Mouse (Mus musculus) CD4-positive, CD25-positive, alpha-beta regulatory T cell, adult 2 months (primary cell): ENCODE data around the gene Rasal3.

Experiments
- DNase-seq: peaks from one replicate; pipeline ENCODE4 v3.0.0-alpha.2; 2012; ENCODE audit warnings: low read depth, low spot score

The Rasal3 gene

DNA sequence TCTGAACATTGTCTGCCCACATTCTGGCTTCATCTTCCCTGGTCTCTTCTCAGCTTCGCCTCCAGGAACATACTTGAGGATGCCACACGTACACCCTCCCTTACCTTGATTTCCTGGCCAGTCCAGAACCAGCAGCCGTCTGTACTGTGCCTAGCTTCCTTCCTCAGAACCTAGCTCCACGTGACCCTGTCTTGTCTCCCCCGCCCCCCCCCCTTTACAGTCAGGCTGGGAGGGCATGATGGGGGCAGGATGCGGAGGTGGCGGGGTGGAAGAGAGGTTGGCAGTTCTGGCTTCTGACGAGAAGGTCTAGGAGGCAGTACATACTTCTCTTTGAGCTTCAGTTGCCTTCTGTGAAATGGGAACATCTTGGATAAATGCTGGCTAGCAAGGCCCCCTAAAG is at the start of gene Rasal3:
TSS of gene Rasal3 (minus strand) at position 167 of the 400 bp plus-strand sequence.
- peak; percentile 90 for DNase-seq

DNA sequence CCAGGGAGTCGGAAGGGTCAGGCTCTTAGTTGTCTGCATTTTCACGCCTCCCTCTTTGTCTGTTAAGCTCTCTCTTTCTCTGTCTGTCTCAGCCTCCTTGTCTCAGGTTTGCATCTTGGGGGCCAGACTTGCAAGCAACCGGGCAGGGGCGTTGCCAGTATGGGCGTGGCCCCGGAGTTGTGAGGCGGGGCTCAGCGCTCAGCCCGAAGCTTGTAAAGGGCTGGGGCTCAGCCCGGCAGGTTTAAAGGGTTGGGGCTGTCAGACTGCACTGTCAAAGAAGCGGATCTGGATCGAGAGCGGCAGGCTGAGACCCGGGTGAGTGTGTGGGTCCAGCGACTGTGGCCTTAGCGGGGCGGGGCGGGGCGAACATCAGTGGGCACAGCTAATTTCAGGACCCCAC is 49.1 kb upstream of the Rasal3 start, which contains the start of gene Cyp4f39:
TSS of gene Cyp4f39 (plus strand) at position 242 of the 400 bp plus-strand sequence.
- DNase-seq, result peak; percentile 49

DNA sequence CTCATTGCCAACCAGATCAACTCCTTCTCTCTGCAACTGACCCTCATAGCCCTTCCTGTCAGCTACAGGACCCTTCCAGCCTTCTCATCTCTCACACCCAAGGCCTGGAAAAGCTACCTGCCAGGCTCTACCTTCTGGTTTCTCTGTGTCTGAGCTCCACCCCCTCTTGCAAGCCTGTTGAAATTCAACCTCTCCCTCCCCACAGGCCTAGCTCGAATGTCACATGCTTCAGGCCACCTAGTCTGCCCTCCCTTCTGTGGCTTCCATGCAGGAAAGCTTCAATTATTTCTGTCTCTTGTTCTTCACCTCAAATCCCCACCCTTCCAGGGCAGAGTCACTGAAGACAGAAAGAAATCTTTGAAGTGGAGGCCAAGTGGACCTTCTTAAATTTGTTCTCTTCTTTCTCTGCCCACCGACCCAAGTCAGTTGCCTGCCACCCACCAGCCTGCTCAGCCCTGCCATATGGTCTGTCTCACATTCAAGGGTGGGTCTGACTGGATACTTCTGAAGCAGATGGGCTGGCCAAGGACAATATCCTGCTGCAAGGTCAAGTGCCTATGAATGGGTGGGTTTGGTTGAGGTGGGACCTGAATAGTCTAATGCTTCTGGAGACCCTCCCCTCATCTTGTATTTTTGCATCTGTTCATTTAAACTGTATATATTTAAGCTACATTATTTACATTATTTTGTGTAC is 47.6 kb upstream of the Rasal3 start:
- DNase-seq, result no peak

DNA sequence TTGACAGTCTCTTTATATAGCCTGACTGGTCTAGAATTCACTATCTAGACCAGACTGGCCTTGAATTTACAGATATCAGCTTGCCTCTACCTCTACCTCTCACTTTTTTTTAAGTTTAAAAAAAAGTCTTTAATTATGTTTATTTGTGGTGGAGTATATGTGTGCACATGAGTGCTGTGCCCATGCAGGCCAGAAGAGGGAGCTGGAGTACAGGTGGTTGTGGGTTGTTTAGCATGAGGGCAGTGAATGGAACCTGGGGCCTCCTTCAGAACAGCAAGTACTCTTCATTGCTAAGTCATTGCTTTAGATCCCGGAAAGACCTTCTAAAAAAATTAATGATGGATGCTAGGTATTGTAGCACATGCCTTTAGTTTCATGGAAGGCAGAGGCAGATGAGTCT is 45.7 kb upstream of the Rasal3 start:
- DNase-seq, result no peak

DNA sequence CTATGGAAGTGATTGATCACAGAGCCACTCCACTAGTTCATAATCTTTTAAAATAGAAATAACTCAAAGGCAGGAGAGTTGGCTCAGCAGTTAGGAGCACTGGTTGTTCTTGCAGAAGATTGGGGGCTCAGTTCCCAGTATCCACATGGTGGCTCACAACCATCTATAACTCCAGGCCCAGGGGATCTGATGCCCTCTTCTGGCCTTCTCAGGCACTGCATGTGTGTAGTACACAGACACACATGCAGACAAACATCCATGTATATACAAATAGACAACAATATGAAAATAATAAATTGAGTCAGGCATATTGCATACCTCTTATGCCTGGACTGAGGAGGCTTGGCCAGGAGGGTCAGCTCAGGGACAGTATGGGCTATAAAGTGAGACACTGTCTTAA is 43.8 kb upstream of the Rasal3 start:
- no peak for DNase-seq

DNA sequence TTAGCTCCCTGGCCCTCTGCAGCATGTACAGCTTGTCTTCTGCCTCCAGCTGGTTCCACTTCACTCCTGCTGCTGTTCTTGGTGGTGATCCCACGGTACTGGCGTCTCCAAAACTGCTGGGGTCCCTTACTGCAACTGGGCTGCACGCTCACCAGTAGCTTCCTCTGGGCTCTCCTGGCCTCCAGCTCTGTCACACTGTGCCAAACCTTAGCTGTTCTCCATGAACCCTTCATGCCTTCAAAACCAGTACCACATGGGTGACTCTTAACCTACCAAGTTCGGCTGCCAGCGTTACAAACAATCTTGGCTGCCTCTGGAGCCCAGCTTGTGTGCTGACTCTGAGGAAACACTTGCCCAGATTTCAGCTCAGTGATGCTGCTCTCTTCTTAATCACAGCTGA is 41.6 kb upstream of the Rasal3 start:
- no peak for DNase-seq

DNA sequence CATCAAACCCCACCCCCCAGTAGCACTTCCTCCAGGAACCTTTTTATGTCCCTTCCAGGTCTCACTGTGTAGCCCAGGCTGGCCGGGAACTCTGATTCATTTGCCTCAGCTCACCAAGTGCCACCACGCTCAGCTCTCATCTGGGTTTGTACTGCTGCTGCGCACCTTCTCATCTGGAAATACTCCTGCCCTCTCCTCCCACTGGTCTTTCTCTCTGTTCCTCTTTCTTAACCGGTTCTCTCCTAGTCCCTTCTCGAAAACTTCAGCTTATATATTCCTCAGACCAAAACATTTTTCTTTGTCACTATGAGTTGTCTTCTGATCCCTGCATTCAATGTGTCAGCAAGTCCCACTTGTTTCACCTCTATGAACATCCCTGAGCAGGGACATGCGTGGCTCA is 39.9 kb upstream of the Rasal3 start:
- no peak for DNase-seq

DNA sequence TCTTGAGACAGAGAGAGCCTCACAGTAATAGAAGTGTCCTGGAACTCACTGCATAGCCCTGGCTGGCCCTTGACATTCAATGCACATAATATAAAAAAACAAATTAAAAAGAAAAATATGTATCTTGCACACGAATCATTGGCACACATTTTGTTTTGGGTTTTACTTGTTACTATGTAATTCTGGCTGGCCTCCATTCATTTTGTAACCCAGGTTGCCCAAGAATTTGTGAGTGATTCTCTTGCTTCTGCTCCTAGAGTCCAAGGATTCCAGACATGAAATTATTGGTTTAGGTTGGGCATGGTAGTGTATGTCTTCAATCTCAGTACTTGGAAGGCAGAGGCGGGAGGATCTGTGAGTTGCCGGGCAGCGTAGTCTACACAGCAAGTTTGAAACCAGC is 33.7 kb upstream of the Rasal3 start:
- DNase-seq, result no peak

DNA sequence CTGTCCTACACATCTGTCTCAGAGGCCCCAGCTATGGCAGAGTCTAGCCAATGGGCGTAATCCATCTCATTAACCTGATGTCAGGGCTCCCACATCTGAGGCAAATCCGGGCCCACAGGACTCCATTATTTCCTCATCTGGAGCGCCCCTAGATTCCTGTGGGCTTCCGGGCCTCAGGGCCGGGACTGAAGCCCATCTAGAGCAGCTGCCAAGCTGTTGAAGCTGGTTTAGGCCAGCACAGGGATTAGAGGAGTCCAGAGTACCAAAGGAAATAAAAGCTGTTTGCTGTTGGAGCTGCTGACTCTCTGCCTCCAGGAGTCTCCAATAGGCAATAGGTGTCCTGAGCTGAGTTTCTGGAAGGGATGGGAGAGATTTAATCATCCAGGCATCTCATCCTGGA is 31.8 kb upstream of the Rasal3 start:
- DNase-seq, result no peak

DNA sequence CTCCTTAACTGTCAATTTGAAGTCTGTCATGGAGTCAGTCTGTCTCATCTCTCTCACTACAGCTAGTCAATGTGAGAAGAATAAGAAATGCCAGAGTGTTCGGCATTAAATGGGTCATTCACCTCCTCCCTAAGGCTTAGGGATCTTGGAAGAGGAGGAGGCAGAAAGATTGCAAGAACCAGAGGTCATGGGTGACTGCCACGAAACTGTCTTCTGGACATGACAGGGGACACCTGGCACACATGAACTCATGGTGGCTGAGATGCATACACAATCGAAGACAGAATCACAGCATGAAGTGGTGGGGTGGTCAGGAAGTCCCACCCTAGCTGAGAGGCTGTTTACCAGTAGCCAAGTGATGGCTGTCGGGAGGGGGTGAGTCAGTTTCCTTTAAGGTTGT is 30.9 kb upstream of the Rasal3 start:
- DNase-seq, result no peak

DNA sequence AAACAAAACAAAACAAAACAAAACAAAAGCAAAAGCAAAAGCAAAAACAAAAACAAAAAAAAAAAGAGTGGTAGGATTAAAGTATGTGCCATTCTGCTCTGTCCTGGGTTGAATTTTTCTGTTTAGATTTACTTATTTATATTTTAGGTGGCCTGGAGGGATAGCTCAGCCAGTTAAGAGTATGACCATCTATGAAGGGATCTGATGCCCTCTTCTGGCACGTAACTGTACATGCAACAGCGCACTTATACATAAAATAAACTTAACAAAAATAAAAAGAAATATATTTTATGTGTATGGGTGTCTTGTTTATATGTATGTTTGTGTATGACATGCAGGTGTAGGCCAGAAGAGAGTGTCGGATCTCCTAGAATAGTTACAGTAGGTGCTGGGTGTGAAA is 28.6 kb upstream of the Rasal3 start:
- peak; percentile 85 for DNase-seq

DNA sequence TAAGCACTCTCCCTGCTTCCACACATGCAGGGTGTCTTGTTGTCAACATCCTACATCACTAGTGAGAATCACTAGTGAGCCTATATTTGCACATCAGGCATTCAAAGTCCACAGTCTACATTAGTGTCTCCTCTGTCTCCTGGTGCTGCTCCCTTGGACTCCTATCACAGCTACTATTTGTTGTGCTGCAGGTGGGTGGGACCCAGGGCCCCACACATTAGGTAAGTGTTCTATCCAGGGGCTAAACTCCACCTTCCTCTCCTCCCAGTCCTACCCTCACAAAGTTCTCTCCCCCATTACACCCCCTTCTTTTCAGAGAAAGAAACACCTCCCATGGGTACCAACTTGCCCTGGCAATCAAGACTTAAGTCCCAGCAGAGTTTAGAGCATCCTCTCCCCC is 23.2 kb upstream of the Rasal3 start:
- no peak for DNase-seq

DNA sequence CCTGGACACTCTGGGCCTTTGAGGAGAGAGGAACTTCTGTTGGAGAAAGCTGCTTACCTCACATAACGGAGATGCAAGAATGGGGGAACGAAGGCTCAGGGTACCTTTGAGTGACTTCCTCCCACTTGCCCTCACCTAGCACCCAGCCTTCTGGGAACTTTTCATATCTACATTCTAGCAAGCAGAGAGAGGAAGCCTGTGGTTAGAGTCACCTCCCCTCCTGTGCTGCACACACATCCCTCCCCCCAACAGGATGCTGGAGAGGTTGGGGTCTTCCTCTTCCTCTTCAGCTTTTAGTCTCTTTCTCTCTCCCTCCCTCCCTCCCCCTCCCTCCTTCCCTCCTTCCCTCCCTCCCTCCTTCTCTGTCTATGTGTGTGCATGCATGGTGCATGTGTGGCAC is 20.7 kb upstream of the Rasal3 start, which contains the start of gene Pglyrp2:
TSS of gene Pglyrp2 (minus strand) at position 134 of the 400 bp plus-strand sequence.
- peak; percentile 79 for DNase-seq

DNA sequence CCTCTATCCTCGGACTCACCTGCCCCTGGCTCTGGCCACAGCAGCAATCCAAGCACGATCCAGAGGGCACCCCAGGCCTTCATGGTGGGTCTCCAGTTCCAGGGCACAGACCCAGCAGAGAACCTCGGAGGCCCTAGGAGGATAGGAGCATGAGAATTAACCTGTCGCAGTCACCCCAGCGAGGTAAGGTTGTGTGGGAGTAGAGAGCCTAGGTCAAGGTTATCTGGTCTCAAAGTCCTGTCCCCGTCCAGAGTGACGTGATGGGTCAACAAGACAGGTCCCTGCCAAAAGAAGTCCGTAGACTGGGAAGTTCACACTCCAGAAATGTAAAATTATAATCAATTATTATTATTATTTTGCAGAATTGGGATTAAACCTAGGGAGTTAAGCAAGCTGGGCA is 17.4 kb upstream of the Rasal3 start:
- no peak for DNase-seq

DNA sequence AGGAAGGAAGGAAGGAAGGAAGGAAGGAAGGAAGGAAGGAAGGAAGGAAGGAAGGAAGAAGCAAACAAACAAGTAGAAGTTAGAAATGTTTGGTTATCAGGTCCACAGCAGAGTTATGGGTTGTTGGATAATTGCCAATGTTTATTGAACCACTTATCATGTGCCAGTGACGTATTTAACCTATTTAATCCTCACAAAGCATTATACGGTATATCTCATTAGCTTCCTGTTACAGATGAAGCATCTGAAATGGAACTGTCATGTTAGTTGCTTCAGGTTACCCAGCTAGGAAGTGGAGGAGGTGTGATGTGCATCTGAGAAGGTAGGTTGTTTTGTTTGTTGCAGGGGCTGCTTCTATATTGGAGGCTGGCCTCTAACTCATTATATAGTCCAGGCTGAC is 16.6 kb upstream of the Rasal3 start:
- no peak for DNase-seq

DNA sequence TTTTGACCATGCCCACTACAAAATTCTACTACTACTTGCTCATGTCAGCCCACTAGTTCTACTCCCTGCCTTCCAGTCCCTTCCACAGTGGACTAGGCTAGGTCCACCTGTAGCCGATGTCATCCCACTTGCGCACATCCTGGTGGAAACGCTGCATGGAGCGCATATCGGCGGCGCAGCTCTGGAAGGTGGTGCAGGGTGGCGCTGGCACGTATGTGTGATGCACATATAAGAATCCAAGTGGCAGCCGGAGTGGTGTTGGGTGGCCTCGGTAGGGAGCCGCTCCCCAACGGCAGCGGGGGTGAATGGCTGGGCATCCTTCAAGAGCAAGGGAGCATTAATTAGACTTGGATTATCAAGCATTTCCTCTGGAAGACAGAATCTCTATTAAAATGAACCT is 13.4 kb upstream of the Rasal3 start:
- no peak for DNase-seq

DNA sequence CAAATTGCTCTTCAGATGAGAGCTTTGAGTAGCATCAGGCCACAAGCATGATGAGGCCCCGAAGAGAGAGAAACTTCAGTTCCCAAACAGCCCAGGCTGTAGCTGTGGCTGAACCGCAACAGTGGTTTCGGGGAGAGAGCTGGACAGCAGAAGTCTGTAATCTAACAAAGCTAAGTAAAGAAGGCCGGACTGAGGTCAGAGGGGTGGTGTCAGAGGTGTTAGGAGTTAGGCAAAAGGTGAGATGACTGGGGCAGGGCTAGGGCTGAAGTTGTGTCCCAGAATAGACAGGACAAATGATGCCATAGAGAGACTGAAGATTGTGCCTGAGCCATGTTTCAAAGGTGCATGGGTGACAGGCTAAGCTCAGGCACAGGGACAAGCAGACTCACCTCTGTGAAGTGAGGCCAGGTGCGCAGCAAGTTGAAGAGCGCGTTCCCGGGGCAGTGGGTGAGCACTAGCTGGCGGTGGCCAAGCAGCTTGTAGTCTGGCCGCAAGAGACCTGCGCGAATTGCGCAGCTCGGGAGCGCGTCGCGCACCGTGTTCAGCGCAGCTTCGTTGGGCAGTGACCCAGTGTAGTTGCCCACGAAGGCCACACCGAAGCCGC is 12.1 kb upstream of the Rasal3 start:
- no peak for DNase-seq

DNA sequence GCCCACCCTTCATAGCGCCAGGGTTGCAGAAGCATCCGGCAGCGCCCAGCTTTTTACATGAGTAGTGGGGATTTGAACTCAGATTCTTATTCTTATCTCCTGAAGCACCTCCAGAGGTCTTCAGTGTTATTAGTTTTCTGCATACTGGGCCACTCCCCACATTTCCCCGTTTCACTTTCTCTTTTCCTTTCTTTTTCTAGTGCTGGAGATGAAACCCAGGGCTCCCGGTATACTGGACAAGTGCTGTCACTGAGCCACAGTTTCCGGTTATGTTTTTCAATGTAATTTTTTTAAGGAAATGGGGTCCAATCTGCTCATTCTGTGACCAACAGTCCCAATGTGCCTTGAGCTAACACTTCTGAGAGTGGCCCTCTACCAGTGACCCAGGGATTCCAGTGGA is 8.5 kb upstream of the Rasal3 start:
- no peak for DNase-seq

DNA sequence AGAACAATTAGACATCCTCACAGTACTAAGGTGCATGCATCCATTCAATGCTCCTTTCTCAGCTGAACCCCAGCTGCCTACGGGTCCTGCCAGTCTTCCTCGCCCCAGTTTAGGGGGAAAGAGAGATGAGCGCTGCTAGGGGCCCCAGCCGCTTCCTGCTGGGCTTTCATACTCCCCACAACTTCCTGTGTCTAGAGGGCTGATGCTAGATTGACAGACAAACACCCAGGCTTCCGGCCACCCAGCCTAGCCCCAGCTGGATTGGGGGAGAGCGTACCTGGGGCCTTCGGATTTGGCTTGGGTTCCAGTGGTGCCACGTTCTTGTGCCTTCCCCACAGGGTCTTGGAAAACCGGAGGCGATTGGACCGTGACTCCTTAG is 615 bp downstream of the Rasal3 start:
- peak; percentile 80 for DNase-seq

DNA sequence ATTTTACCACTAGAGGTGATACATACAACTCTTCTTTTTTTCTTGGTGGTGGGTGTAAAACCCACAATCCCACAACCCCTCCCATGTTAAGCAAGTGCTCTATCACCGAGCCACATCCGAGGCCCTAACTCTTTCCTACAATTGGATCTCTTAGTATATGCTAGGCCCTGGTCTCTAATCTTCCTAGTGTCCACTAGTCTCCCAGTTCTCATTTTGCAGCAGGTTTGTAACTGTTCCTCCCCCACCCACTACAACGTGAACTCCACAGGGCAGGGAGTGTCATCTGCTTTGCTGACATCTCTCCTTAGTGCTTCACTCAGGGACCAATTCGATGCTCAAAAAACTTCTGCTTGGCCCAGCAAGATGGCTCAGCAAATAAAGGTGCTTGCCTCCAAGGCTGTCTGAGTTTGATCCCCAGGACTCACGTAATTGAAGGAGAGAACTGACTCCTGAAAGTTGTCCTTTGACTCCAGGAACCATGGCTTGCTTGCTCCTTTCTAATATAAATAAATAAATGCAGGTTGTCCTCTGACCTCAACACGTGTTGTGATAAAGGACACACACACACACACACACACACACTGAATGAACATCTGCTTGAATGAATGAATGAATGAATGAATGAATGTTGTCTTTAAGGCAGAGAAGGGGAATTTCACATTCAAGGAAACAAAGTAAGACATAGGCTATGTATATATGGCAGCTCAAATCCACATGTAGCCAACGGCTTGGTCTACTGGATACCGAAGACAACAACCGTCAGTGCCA is 1.2 kb downstream of the Rasal3 start:
- DNase-seq, result peak; percentile 46

DNA sequence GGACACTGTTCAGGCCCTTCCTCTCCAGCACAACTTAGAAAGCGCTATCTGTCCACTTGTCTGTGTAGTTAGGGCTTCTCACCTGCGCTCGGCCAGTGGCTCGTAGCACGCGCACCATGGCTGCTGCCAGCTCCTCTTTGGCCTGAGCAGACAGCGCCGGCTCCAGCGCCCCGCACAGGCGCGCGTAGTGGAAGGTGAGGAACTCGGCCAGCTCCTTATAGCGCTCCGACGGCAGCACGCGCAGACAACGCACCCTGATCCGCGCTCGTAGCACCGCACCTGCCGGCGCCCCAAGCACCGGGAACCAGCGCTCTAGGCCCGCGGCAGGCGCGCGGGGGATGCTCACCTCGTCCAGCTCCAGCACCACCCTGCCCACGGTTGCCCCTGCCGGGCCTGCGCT is 7.1 kb downstream of the Rasal3 start:
- DNase-seq, result no peak

DNA sequence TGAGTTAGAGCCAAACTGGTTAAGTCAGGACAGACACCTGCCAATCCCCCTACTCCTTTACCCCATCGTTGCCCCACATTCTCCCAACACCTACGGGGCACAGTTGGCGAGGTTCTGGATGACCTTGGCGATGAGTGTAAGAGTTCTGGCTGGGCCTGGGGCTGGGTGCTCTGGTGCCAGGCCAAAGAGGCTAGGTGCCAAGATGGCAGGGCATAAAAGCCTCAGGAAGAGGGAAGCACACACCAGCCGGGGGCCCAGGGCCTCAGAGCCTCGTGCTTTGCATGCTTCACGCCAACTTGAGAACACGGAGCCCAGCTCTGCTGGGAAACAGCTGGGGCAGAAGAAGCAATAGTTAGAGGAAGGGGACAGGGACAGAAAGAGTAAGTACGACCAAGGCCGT is 9.4 kb downstream of the Rasal3 start:
- DNase-seq, result no peak
